Mouse (Mus musculus) ES-Bruce4 (cell line): ENCODE measurements around the gene Mrpl33. TPM values are rescaled to one million over a fixed set of nuclear protein-coding genes. Genes with fewer than 3 reads are reported as not detected.
A peak's percentile ranks its signal among the peaks of the same experiment; 100 is the strongest.

Source experiments
- H3K27ac ChIP-seq: 2 replicates; pipeline ENCODE4 v1.5.1; 2012; ENCODE audit warnings: low read length, inconsistent platforms; ENCODE audit not compliant: insufficient read depth
- H3K27me3 ChIP-seq: 2 replicates; pipeline ENCODE4 v1.6.1; 2012; ENCODE audit warnings: mild to moderate bottlenecking, low read length, inconsistent platforms; ENCODE audit not compliant: control insufficient read depth, poor library complexity, insufficient read depth, severe bottlenecking
- H3K36me3 ChIP-seq: 2 replicates; pipeline ENCODE4 v1.6.1; 2012; ENCODE audit warnings: inconsistent platforms, mild to moderate bottlenecking, low read length, moderate library complexity; ENCODE audit not compliant: control insufficient read depth, poor library complexity, insufficient read depth, severe bottlenecking
- H3K4me1 ChIP-seq: one replicate; pipeline ENCODE4 v1.8.1; 2011; ENCODE audit warnings: low read length; ENCODE audit not compliant: control insufficient read depth, insufficient read depth
- H3K4me3 ChIP-seq: 2 replicates; pipeline ENCODE4 v1.5.1; 2011; ENCODE audit warnings: low read depth, mild to moderate bottlenecking, low read length
- H3K9ac ChIP-seq: 2 replicates; pipeline ENCODE4 v1.6.1; 2012; ENCODE audit warnings: low read depth, mild to moderate bottlenecking, inconsistent platforms; ENCODE audit not compliant: poor library complexity, severe bottlenecking
- H3K9me3 ChIP-seq: replicated peaks from 2 replicates; pipeline ENCODE4 v1.6.1; 2012; ENCODE audit warnings: mild to moderate bottlenecking, low read length, inconsistent platforms; ENCODE audit not compliant: control insufficient read depth, poor library complexity, insufficient read depth, severe bottlenecking
- CTCF ChIP-seq: IDR thresholded peaks from one replicate; pipeline ENCODE4 v1.8.1; 2011; ENCODE audit warnings: low read depth, low read length
- EP300 ChIP-seq: IDR thresholded peaks from 2 replicates; pipeline ENCODE4 v1.6.1; 2011; ENCODE audit warnings: low read depth, low read length; ENCODE audit not compliant: insufficient read depth
- POLR2A ChIP-seq: IDR thresholded peaks from one replicate; pipeline ENCODE4 v1.8.1; 2011; ENCODE audit warnings: low read length; ENCODE audit not compliant: insufficient read depth
- polyA plus RNA-seq: library from polyadenylated mRNA; stranded (reverse); fragments of >200 nt; gene quantifications from 2 replicates; pipeline ENCODE4 v1.2.4, GENCODE M21; 2011; ENCODE audit warnings: low read depth; ENCODE audit not compliant: missing spikeins, insufficient read depth, insufficient read length

The Mrpl33 gene
- polyA plus RNA-seq, 1 experiment: 161 TPM

GRCm38 (mm10) chr5:31599161-31599560, 2.4 kb downstream of the Mrpl33 start:
- no peaks in the 10 kb centered on the region for H3K27me3 ChIP-seq
- no peaks in the 10 kb centered on the region for H3K36me3 ChIP-seq
- H3K9ac ChIP-seq: no peak overlapping the region
- no peaks in the 10 kb centered on the region for H3K9me3 ChIP-seq
- no peak overlapping the region for H3K4me3 ChIP-seq
- H3K27ac ChIP-seq: no peak overlapping the region
- TF ChIP-seq EP300 (no peak), CTCF (peak; percentile 69), POLR2A (no peak)
- H3K4me1 ChIP-seq: peaks cover 6% of the 10 kb centered on the region

- Histone ChIP-seq H3K27me3 (no peaks in the 10 kb centered on the region), H3K9me3 (no peaks in the 10 kb centered on the region), H3K9ac (no peak overlapping the region), H3K36me3 (no peaks in the 10 kb centered on the region), H3K4me1 (peaks cover 3% of the 10 kb centered on the region), H3K4me3 (no peak overlapping the region), H3K27ac (no peak overlapping the region)
- TF ChIP-seq EP300 (no peak), CTCF (no peak), POLR2A (no peak)
Measured at GRCm38 (mm10) chr5:31601162-31601722, 4.5 kb downstream of the Mrpl33 start.

GRCm38 (mm10) chr5:31602377-31602776, 5.6 kb downstream of the Mrpl33 start:
- peaks cover 3% of the 10 kb centered on the region for H3K4me1 ChIP-seq
- 0 out of 2 replicates have a peak overlapping the region, but pooled peaks have one; percentile 11 for H3K4me3 ChIP-seq
- H3K27ac ChIP-seq: peak overlapping the region; percentile 96
- H3K9ac ChIP-seq: peak overlapping the region; percentile 50; the same call in 1 of the 2 replicates
- no peaks in the 10 kb centered on the region for H3K36me3 ChIP-seq
- no peaks in the 10 kb centered on the region for H3K9me3 ChIP-seq
- TF ChIP-seq EP300: peak; percentile 88
- no peak for TF ChIP-seq CTCF
- TF ChIP-seq POLR2A: peak; percentile 59
- no peaks in the 10 kb centered on the region for H3K27me3 ChIP-seq

- no peaks in the 10 kb centered on the region for H3K9me3 ChIP-seq
- H3K36me3 ChIP-seq: no peaks in the 10 kb centered on the region
- H3K9ac ChIP-seq: no peak overlapping the region
- no peaks in the 10 kb centered on the region for H3K27me3 ChIP-seq
- TF ChIP-seq POLR2A (no peak), EP300 (no peak), CTCF (no peak)
- H3K4me3 ChIP-seq: no peak overlapping the region
- H3K4me1 ChIP-seq: peaks cover 3% of the 10 kb centered on the region
- H3K27ac ChIP-seq: no peak overlapping the region
Measured at GRCm38 (mm10) chr5:31603766-31604165, 7.0 kb downstream of the Mrpl33 start.

GRCm38 (mm10) chr5:31606151-31606550, 9.4 kb downstream of the Mrpl33 start:
- no peak overlapping the region for H3K4me3 ChIP-seq
- H3K4me1 ChIP-seq: peaks cover 3% of the 10 kb centered on the region
- H3K36me3 ChIP-seq: no peaks in the 10 kb centered on the region
- no peak overlapping the region for H3K9ac ChIP-seq
- TF ChIP-seq CTCF (no peak), POLR2A (no peak), EP300 (no peak)
- H3K27me3 ChIP-seq: no peaks in the 10 kb centered on the region
- no peak overlapping the region for H3K27ac ChIP-seq
- no peaks in the 10 kb centered on the region for H3K9me3 ChIP-seq

GRCm38 (mm10) chr5:31610376-31611086, 13.8 kb downstream of the Mrpl33 start:
- H3K4me1 ChIP-seq: peaks cover 2% of the 10 kb centered on the region
- H3K4me3 ChIP-seq: 0 out of 2 replicates have a peak overlapping the region, but pooled peaks have one; percentile 6
- H3K27me3 ChIP-seq: no peaks in the 10 kb centered on the region
- peaks cover under 1% of the 10 kb centered on the region; the same call in 1 of the 2 replicates for H3K36me3 ChIP-seq
- TF ChIP-seq POLR2A: no peak
- TF ChIP-seq CTCF: no peak
- no peak for TF ChIP-seq EP300
- no peaks in the 10 kb centered on the region for H3K9me3 ChIP-seq
- 0 out of 2 replicates have a peak overlapping the region, but pooled peaks have one; percentile 3 for H3K27ac ChIP-seq
- no peak overlapping the region for H3K9ac ChIP-seq
